Mouse (Mus musculus) cerebellum, postnatal 25 days (tissue): ENCODE measurements at regions not wholly inside any gene's neighbourhood (a gene's known extent, or its start where the extent isn't known, plus 50 kb on each side); places are given as distances from the start of the nearest gene placed in this dataset.

Source experiments
- DNase-seq, 2 experiments: peaks; one replicate each; pipeline ENCODE4 v3.0.0; 2021; ENCODE audit warnings: mixed read lengths in 2 of 2

DNA sequence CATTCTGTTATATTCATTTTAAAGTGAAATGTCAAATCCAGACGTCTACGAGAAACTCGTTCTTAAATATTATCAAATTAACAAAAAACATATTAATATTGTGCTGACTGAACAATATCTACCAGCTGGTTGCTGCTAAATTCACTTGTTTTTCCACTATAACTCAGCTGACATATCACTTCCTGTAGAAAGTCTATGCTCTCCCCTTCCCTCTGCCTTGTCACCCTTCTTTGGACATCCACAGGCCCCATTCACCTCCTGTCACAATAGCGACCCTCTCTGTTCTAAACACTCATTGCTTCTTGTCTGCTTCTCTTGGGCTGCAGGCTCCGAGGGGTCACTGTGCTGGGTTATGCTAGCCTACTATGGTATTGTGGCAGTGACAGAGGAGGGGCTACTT, 52.5 kb upstream of the Cplx2 start:
- DNase-seq = no peak

DNA sequence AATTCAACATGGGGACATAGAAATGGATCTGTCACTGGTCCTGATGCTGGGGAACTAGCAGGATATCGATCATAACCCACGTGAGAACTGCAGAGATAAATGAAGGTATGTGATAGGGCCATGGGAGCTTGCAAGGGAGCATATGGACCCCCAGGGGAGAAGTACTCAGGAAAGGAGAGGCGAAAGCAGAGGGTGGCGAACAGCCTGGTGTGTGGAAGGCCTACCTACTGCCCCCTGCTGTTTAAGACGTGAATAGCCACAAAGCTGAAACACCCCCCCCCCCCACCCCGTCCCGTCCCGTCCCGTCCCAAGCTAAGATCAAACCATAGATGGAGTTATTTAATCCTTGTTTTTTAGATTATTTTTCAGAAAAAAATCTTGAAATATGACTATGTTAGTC, 50.9 kb upstream of the Cplx2 start:
- DNase-seq = no peak

DNA sequence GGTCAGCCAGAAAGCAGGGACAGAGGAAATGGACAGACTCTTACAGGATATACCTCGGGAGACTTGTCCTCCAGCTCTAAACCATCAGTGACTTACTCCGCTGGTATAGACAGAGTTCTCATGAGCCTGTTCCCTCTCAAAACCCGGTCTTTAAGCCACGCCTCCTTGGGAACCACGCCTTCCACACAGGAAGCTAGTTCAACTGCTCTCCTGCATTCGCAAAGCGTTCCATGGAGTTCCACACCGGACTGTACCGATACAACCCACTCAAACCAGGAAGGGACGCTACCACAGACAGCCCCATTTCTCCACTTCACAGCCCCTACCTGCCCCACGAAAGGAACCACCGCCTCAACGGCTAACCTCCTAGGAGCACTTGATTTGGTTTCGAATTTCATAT, 50.1 kb upstream of the Cplx2 start:
- DNase-seq = no peak
